Mouse (Mus musculus) embryonic facial prominence, embryonic 10.5 days (tissue): ENCODE results near the gene Chchd2. TPM values are rescaled to one million over a fixed set of nuclear protein-coding genes. Genes with fewer than 3 reads are reported as not detected.
"Not testable (repeated sequence)": the region's sequence is repeated elsewhere in the genome, so short reads cannot be mapped to it uniquely, and the experiment has no call there.

Experiments used
- DNase-seq: peaks from one replicate; pipeline ENCODE4 v3.0.0-alpha.2; 2017; ENCODE audit warnings: low spot score
- H3K27ac ChIP-seq: fragments of 300-500 bp; sonication (generic); replicated peaks from 2 replicates; pipeline ENCODE4 v1.5.1; 2016; ENCODE audit warnings: mild to moderate bottlenecking
- H3K27me3 ChIP-seq: fragments of 300-500 bp; sonication (generic); replicated peaks from 2 replicates; pipeline ENCODE4 v1.6.1; 2016; ENCODE audit warnings: low read depth, mild to moderate bottlenecking; ENCODE audit not compliant: poor library complexity, severe bottlenecking
- H3K36me3 ChIP-seq: fragments of 300-500 bp; sonication (generic); replicated peaks from 2 replicates; pipeline ENCODE4 v1.6.1; 2016; ENCODE audit warnings: mild to moderate bottlenecking, moderate library complexity
- H3K4me1 ChIP-seq: fragments of 300-500 bp; sonication (generic); 2 replicates; pipeline ENCODE4 v1.6.1; 2016
- H3K4me3 ChIP-seq: fragments of 300-500 bp; sonication (generic); 2 replicates; pipeline ENCODE4 v1.5.1; 2016; ENCODE audit warnings: mild to moderate bottlenecking, moderate library complexity
- H3K9me3 ChIP-seq: fragments of 300-500 bp; sonication (generic); 2 replicates; pipeline ENCODE4 v1.6.1; 2016; ENCODE audit warnings: mild to moderate bottlenecking
- WGBS: fragments of 180-500 bp; shearing (Covaris S2); methylation state at CpG from one replicate; pipeline ENCODE4 v1.1.7; 2016; 5-methylcytosine and 5-hydroxymethylcytosine counted together
- polyA plus RNA-seq: library from polyadenylated mRNA; unstranded; fragments of >200 nt; fragmentation: Nextera tagmentation; extraction: Ambion mirVana; gene quantifications from 2 replicates; pipeline ENCODE4 v1.2.1, GENCODE M21; 2016

Gene Chchd2
- 1,193 and 1,199 TPM in 2 replicates for polyA plus RNA-seq

DNA sequence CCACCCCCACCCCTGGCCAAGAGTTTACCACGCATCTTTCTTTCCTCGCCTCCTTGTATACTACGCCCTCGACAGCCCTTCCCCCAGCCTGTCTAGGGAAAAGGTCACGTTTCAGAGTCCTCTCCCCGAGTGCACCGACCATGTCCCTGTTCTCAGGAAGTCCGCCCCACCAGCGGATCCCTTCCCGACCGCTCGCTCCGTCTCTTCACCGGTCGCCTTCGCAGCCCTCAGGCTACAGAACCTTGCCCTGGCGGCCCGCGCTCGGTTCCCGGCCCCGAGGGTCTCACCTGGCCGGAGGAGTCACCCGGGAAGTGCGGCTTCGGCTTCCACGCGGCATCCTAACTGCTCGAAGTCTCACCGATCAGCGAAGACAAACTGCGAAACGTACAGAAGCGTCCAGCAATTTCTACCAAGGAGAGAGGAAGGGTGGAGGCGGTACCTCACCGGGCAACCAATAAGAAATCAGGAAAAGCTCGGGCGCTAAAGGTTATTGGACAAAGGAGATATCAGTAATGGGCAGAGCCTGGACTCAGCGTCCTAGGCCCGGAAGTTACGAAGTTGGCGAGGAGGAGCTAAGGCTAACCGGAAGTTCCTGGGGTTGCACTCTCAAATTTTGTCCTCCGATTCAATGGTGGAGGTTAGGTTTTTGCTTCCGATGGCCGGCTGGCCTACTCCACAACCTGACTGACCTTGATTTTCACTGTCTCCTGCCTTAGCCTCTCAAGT is at the start of gene Chchd2:
TSS of gene Chchd2 (minus strand) at position 560 of the 726 bp plus-strand sequence.
- WGBS: under 1% methylated on average over 46 of the region's 46 CpGs
- H3K36me3 ChIP-seq: peaks cover 36% of the 10 kb centered on the region
- no peaks in the 10 kb centered on the region for H3K9me3 ChIP-seq
- DNase-seq: peak; percentile 93
- H3K4me3 ChIP-seq: peak within 1 kb of the TSS; percentile 77
- H3K4me1 ChIP-seq: peaks cover 17% of the 10 kb centered on the region
- peak within 1 kb of the TSS; percentile 95 for H3K27ac ChIP-seq
- H3K27me3 ChIP-seq: no peaks in the 10 kb centered on the region

DNA sequence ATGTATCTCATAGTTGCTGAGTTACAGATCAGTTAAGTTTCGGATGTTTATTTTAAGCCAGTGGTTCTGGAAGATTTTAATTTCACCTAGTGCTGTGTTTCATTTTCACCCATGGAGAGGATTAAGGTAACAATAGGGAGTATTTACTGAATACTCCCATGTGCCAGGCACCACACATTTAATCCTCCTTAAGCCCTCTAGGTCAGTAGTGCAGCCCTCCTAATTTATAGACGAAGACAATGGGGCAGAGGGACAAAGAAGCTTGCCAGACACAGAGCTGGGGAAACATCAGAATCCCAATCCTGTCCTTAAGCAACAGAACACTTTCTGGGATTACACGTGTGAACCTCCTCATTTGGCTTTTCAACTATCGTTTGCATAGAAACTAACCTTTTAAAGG is 49.7 kb upstream of the Chchd2 start:
- no peak for DNase-seq

DNA sequence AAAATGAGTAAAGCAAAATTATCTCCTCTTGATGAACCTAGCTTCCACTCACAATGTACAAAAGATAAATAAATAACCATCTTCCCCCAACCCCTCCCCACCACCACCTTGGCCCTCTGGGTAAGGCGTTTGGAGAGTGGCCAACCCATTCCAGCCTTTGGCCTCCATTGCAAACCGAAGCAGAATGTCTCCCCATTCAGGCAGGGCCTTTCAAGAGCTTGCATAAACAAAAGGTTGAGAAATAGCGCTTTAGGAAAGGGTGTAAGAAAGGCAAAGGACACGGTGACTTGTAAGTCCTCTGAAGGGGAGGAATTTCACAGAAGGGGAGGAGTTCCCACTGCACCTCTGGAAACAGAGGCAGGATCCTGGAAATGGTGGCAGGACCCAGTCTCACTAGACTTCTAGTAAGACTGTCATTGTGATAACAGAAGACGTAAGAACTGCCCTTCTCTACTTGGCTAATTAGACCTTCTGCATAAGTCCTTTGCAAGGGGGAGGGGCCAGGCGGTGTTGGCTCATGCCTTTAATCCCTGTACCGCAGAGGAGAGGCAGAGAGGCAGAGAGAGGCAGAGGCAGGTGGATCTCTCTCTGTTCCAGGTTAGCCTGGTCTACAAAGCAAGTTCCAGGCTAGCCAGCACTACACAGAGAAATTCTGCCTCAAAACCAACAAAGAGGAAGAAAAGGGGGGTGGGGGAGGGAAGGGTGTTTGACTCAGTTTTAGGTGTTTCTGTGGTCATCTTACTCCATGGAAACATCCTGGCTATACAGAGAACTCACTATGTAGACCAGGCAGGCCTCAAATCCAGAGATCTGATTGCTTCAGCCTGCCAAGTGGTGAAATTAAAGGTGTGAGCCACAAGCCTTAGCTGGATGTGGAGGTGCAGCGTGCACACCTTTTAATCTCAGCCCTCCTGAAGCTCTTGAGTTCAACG is 42.9 kb upstream of the Chchd2 start:
- H3K4me3 ChIP-seq: no peak overlapping the region
- no peaks in the 10 kb centered on the region for H3K36me3 ChIP-seq
- 62% methylated on average over 9 of the region's 9 CpGs for WGBS
- H3K4me1 ChIP-seq: no peaks in the 10 kb centered on the region
- no peaks in the 10 kb centered on the region for H3K9me3 ChIP-seq
- DNase-seq: no peak
- no peaks in the 10 kb centered on the region for H3K27me3 ChIP-seq
- H3K27ac ChIP-seq: no peak overlapping the region

More for the DNA sequence above, 49.7 kb upstream of the Chchd2 start:
- WGBS: 40% methylated on average over 4 of the region's 4 CpGs
- Histone ChIP-seq H3K36me3 (no peaks in the 10 kb centered on the region), H3K27ac (no peak overlapping the region), H3K4me3 (no peak overlapping the region), H3K27me3 (no peaks in the 10 kb centered on the region), H3K9me3 (no peaks in the 10 kb centered on the region), H3K4me1 (0 out of 2 replicates have a peak, but pooled peaks cover 2% of the 10 kb centered on the region)

DNA sequence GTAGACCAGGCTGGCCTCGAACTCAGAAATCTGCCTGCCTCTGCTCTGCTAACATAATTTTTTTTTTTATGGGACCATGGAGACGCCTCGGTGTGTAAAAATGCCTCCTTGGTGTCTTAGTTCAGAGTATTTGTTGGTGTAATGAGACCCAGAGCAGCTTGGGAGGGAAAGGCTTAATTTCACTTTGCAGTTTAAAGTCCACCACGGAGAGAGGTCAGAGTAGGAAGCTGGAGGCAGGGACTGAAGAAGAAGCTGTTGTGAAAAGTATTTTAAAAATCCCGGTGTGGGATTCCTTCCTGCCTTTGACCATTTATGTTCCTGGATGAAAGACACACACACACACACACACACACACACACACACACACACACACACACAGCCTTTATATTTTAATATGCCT is 38.7 kb upstream of the Chchd2 start:
- WGBS: 86% methylated on average over 5 of the region's 5 CpGs
- no peak for DNase-seq

DNA sequence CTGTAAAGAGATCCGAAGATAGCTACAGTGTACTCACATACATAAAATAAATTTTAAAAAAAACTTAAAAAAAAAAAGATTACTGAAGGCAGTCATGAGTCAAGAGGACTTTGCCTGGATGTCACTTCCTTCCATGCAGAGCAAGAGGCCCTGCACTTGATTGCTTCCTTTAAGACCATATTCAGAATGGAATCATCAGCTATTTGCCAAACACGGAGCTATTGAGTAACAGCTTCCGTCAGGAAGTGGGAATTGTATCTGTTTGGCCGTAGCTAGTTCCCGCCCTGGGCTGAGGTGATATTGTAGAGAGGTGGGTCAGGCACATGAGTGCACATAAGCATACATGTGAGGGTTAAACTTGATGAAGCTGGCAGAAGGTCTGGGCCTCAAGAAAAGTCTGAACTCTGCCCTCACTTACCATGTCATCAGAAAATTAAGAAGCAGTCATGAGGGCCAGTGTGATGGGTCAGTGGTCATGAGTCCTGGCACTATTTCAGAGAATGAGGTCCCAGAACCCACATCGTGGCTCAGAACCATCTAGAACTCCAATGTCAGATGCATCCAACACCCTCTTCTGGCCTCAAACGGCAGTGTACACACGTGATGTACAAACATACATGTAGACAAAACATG is 37.7 kb upstream of the Chchd2 start:
- H3K9me3 ChIP-seq: no peaks in the 10 kb centered on the region
- WGBS: 88% methylated on average over 8 of the region's 8 CpGs

More for the DNA sequence above, 38.7 kb upstream of the Chchd2 start:
- no peaks in the 10 kb centered on the region for H3K9me3 ChIP-seq
- no peaks in the 10 kb centered on the region for H3K27me3 ChIP-seq
- no peak overlapping the region for H3K27ac ChIP-seq
- no peaks in the 10 kb centered on the region for H3K4me1 ChIP-seq
- H3K4me3 ChIP-seq: no peak overlapping the region
- no peaks in the 10 kb centered on the region for H3K36me3 ChIP-seq

DNA sequence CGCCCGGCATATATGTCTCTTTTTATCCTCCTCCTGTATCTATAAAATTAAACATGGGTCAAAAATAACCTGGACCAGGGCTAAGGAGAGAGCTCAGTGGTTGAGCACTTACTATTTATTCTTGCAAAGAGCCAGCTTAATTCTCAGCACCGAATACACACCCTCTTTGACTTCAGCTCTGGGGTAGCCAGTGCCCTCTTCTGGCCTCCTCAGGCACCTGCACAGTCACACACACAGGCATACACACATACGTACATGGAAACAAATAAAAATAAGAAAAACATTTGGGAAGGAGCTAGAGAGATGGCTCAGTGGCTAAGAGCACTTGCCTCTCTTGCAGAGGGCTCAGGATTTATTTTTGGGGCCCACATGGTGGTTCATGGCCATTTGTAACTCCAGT is 34.7 kb upstream of the Chchd2 start:
- WGBS: 94% methylated on average over 4 of the region's 4 CpGs
- H3K4me1 ChIP-seq: no peaks in the 10 kb centered on the region
- no peak overlapping the region for H3K4me3 ChIP-seq
- no peaks in the 10 kb centered on the region for H3K9me3 ChIP-seq
- H3K27me3 ChIP-seq: no peaks in the 10 kb centered on the region
- H3K27ac ChIP-seq: no peak overlapping the region
- no peak for DNase-seq
- H3K36me3 ChIP-seq: no peaks in the 10 kb centered on the region

More for the DNA sequence above, 37.7 kb upstream of the Chchd2 start:
- no peaks in the 10 kb centered on the region for H3K27me3 ChIP-seq
- no peak for DNase-seq
- no peaks in the 10 kb centered on the region for H3K36me3 ChIP-seq
- H3K4me3 ChIP-seq: no peak overlapping the region
- no peak overlapping the region for H3K27ac ChIP-seq
- H3K4me1 ChIP-seq: no peaks in the 10 kb centered on the region

DNA sequence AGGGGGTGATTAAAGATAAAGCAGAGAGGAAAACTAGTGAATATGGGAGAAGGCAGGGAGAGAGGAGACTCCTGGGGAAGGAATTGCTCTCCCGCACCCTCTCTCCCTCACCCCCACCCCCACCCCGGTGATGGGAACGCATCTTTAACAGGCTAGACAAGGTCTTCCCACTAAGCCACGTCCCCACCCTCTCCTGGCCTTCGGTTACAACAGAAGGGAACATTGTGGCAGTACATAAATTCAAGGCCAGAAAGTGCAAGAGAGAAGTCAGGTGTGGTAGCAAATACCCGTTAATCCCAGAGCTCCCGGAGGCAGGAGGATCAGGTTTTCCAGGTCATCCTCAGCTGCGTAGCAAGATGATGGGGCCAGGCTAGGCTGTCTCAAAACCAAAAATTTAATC is 32.0 kb upstream of the Chchd2 start:
- Histone ChIP-seq H3K9me3 (no peaks in the 10 kb centered on the region), H3K4me3 (no peak overlapping the region), H3K4me1 (no peaks in the 10 kb centered on the region), H3K36me3 (no peaks in the 10 kb centered on the region), H3K27ac (no peak overlapping the region), H3K27me3 (no peaks in the 10 kb centered on the region)
- WGBS: 68% methylated on average over 8 of the region's 8 CpGs
- no peak for DNase-seq

DNA sequence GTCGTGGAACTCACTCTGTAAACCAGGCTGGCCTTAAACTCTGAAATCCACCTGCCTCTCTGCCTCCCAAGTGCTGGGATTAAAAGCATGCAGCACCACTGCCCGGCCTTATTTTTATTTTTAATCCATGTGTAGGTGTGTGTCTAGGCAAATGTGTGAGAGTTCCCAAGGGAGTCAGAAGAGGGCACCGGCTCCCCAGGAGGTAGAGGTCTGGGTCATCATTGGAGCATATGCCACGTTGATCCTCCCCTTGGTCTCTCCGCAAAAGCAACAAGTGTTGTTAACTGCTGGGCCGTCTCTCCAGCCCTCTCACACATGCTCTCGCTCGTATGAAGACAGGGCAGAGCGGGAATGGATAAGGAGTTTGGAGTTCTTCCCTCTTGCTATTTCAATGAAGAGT is 31.5 kb upstream of the Chchd2 start:
- Histone ChIP-seq H3K27ac (no peak overlapping the region), H3K27me3 (no peaks in the 10 kb centered on the region), H3K4me1 (no peaks in the 10 kb centered on the region), H3K4me3 (no peak overlapping the region), H3K36me3 (no peaks in the 10 kb centered on the region), H3K9me3 (no peaks in the 10 kb centered on the region)
- DNase-seq: no peak
- WGBS: 88% methylated on average over 9 of the region's 9 CpGs

DNA sequence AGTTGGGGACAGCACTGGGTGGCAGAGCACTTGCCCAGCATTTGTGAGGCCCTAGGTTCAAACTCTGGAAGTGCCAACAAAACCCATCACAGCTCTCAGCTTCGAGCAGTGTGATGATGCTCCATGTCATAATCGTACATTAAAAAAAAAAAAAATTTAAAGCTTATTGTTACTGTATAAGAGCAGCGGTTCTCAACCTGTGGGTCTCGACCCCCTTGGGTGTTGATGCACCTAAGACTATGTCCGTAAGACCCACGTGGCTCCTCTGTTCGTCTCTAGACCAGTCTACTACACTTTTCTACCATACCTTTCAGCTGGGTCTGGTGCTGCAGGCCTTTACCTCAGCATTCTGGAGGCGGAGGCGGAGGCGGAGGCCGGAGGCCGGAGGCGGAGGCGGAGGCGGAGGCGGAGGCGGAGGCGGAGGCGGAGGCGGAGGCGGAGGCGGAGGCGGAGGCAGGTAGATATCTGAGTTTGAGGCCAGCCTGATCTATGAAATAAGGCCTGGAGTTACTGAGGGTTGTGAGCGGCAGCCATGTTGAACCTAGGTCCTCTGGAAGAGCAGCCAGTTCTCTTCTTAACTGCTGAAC is 30.9 kb upstream of the Chchd2 start:
- H3K36me3 ChIP-seq: no peaks in the 10 kb centered on the region
- H3K4me1 ChIP-seq: no peaks in the 10 kb centered on the region
- no peaks in the 10 kb centered on the region for H3K27me3 ChIP-seq
- H3K4me3 ChIP-seq: no peak overlapping the region
- 91% methylated on average over 24 of the region's 24 CpGs for WGBS
- H3K9me3 ChIP-seq: no peaks in the 10 kb centered on the region
- DNase-seq: no peak
- H3K27ac ChIP-seq: no peak overlapping the region

DNA sequence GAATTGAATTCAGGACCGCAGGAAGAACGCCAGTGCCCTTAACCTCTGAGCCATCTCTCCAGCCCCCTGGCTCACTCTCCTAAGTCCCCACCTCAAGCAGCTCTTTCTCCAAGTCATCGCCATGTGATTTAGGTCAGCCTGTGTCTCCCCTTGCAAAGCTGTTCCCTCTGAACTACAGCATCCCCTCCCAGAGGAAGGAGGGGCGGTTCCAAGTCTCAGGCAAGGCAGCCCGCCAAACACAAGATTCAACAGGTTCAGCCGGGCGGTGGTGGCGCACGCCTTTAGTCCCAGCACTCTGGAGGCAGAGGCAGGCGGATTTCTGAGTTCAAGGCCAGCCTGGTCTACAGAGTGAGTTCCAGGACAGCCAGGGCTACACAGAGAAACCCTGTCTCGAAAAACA is 28.2 kb upstream of the Chchd2 start:
- H3K36me3 ChIP-seq, H3K27ac ChIP-seq, H3K27me3 ChIP-seq, H3K4me1 ChIP-seq, H3K9me3 ChIP-seq, DNase-seq, H3K4me3 ChIP-seq: not testable (repeated sequence)
- WGBS: 85% methylated on average over 11 of the region's 11 CpGs

DNA sequence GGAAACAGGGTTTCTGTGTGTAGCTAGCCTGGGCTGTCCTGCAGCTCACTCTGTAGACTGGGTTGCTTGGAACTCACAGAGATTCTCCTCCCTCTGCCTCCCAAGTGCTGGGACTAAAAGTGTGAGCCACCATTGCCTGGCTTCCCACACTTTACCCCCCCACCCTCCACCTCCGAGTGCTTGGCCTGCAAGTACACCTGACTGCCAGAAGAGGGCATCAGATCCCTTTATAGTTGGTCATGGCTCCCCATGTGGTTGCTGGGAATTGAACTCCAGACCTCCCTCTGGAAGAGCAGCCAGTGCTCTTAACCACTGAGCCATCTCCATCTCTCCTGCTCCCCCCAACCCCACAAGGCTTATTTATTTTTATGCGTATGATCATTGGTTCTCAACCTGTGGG is 26.8 kb upstream of the Chchd2 start:
- Histone ChIP-seq H3K27ac (no peak overlapping the region), H3K4me1 (peaks cover 3% of the 10 kb centered on the region)
- peak; percentile 48 for DNase-seq

DNA sequence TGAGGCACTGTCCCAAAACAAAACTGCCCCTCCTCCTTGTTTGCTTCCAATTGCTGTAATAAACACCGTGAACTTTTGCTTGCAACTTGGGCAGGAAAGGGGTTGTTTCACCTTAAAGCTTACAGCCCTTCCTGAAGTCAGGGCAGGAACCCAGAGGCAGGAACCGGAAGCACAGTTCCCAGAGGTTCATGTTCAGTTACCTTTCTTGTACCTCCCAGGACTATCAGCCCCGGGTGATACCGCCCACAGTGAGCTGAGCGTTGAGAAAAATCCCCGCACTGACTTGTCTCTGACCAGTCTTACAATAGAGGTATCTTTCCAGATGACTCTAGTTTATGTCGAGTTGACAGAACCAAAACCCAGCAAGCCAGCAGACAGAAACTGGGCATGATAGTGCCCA is 22.3 kb upstream of the Chchd2 start:
- Histone ChIP-seq H3K36me3 (no peaks in the 10 kb centered on the region), H3K4me3 (no peak overlapping the region), H3K27me3 (peaks cover 12% of the 10 kb centered on the region), H3K9me3 (no peaks in the 10 kb centered on the region), H3K27ac (no peak overlapping the region), H3K4me1 (peaks cover 9% of the 10 kb centered on the region)
- WGBS: 79% methylated on average over 7 of the region's 7 CpGs
- no peak for DNase-seq

More for the DNA sequence above, 26.8 kb upstream of the Chchd2 start:
- Histone ChIP-seq H3K9me3 (no peaks in the 10 kb centered on the region), H3K27me3 (peaks cover 11% of the 10 kb centered on the region), H3K36me3 (no peaks in the 10 kb centered on the region), H3K4me3 (no peak overlapping the region)
- 33% methylated on average over 2 of the region's 2 CpGs for WGBS
